Mouse (Mus musculus): Measurements from ENCODE around the gene Klrg1. TPM values are rescaled to one million over a fixed set of nuclear protein-coding genes. Genes with fewer than 3 reads are reported as not detected.

Gene Klrg1
- polyA plus RNA-seq, 1 experiment: 0.28 TPM

DNA sequence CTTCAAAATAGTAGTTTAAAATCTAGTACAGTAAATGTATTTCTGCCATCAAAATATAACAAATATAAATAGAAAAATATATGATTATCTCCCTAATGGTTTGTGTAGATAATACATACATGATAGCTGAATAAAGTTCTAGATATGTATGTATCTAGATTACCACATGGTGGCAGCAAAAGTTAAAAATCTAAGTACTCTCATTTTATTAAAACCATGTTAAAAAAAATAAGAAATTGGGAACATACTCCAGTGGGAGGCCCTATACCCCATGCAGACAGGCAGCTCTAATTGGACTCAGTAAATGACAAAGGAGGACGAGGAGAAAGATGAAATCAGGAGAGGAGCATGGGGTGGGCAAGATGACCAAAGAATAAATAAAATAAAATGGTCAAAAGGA lies 30.5 kb downstream of the Klrg1 start:
- H3K36me3 ChIP-seq (ENCODE audit: control insufficient read depth, insufficient read depth, low read length): no peaks in the 10 kb centered on the region
- no peak overlapping the region for H3K4me3 ChIP-seq (ENCODE audit: low read depth, low read length)
- H3K27me3 ChIP-seq (ENCODE audit: control insufficient read depth, insufficient read depth, low read length): no peaks in the 10 kb centered on the region
- TF ChIP-seq POLR2A (IDR thresholded peaks at IDR 0.05; ENCODE audit: low read depth, low read length) (no peak), CTCF (IDR thresholded peaks at IDR 0.05; ENCODE audit: extremely low read depth, insufficient read length, insufficient replicate concordance, low read depth, low read length) (no peak)
- no peak overlapping the region for H3K27ac ChIP-seq (ENCODE audit: insufficient read depth, low read depth, low read length)
- H3K4me1 ChIP-seq (ENCODE audit: control insufficient read depth, insufficient read depth, insufficient read length, low read length): no peaks in the 10 kb centered on the region
- 30% methylated on average over 1 of the region's 1 CpGs for whole genome bisulfite sequencing

- 58% methylated on average over 4 of the region's 4 CpGs for WGBS
- TF ChIP-seq CTCF (IDR thresholded peaks at IDR 0.05; ENCODE audit: extremely low read depth, insufficient read length, insufficient replicate concordance, low read depth, low read length) (no peak), POLR2A (IDR thresholded peaks at IDR 0.05; ENCODE audit: low read depth, low read length) (no peak)
- Histone ChIP-seq H3K27me3 (ENCODE audit: control insufficient read depth, insufficient read depth, low read length) (no peaks in the 10 kb centered on the region), H3K36me3 (ENCODE audit: control insufficient read depth, insufficient read depth, low read length) (no peaks in the 10 kb centered on the region), H3K4me1 (ENCODE audit: control insufficient read depth, insufficient read depth, insufficient read length, low read length) (no peaks in the 10 kb centered on the region), H3K27ac (ENCODE audit: insufficient read depth, low read depth, low read length) (no peak overlapping the region), H3K4me3 (ENCODE audit: low read depth, low read length) (no peak overlapping the region)
Measured at GRCm38 (mm10) chr6:122250033-122250432, 32.6 kb downstream of the Klrg1 start.

Other genes with a start within 250 kb of the Klrg1 start
- 15.2 and 23.9 TPM in 2 replicates for gene M6pr, start 25.8 kb upstream of the Klrg1 start, polyA plus RNA-seq (2012; rRNA removed)
- 10.5 and 13.6 TPM in 2 replicates for gene Phc1, start 57.7 kb upstream of the Klrg1 start, polyA plus RNA-seq (2012; rRNA removed)
- 0.04 TPM in 1 of 2 replicates, not detected in the other for gene Rimklb, start 215.9 kb upstream of the Klrg1 start, polyA plus RNA-seq (2012; rRNA removed)
- gene Mfap5, start 223.0 kb upstream of the Klrg1 start, polyA plus RNA-seq (2012; rRNA removed): 1.7 and 6.1 TPM in 2 replicates

Data from small intestine, adult 2 months (tissue).